Mouse (Mus musculus) limb, embryonic 12.5 days (tissue): ENCODE data around the gene Ttc5. TPM values are rescaled to one million over a fixed set of nuclear protein-coding genes. Genes with fewer than 3 reads are reported as not detected.
"Not testable (repeated sequence)": the region's sequence is repeated elsewhere in the genome, so short reads cannot be mapped to it uniquely, and the experiment has no call there.

ENCODE experiments used
- ATAC-seq: fragments of 200-750 bp; cut with Nextera tagmentation; 2 replicates; pipeline ENCODE4 v1.8.0; 2017; ENCODE audit warnings: low read depth, moderate TSS enrichment; ENCODE audit not compliant: insufficient number of reproducible peaks, insufficient read depth, low FRiP score, low TSS enrichment
- H3K27ac ChIP-seq: fragments of 300-500 bp; sonication (generic); 2 replicates; pipeline ENCODE4 v1.5.1; 2016; ENCODE audit warnings: mild to moderate bottlenecking, moderate library complexity
- H3K27me3 ChIP-seq: fragments of 300-500 bp; sonication (generic); 2 replicates; pipeline ENCODE4 v1.6.1; 2016; ENCODE audit warnings: mild to moderate bottlenecking, moderate library complexity
- H3K36me3 ChIP-seq: fragments of 300-500 bp; sonication (generic); 2 replicates; pipeline ENCODE4 v1.6.1; 2016; ENCODE audit warnings: mild to moderate bottlenecking, moderate library complexity
- H3K4me1 ChIP-seq: fragments of 300-500 bp; sonication (generic); replicated peaks from 2 replicates; pipeline ENCODE4 v1.6.1; 2016
- H3K4me2 ChIP-seq: fragments of 300-500 bp; sonication (generic); 2 replicates; pipeline ENCODE4 v1.6.1; 2016; ENCODE audit warnings: mild to moderate bottlenecking, moderate library complexity
- H3K4me3 ChIP-seq: fragments of 300-500 bp; sonication (generic); replicated peaks from 2 replicates; pipeline ENCODE4 v1.5.1; 2016; ENCODE audit warnings: mild to moderate bottlenecking
- H3K9ac ChIP-seq: fragments of 300-500 bp; sonication (generic); replicated peaks from 2 replicates; pipeline ENCODE4 v1.6.1; 2016; ENCODE audit warnings: mild to moderate bottlenecking, moderate library complexity
- H3K9me3 ChIP-seq: fragments of 300-500 bp; sonication (generic); 2 replicates; pipeline ENCODE4 v1.6.1; 2016; ENCODE audit warnings: mild to moderate bottlenecking, moderate library complexity
- WGBS: fragments of 180-500 bp; shearing (Covaris S2); methylation state at CpG from one replicate; pipeline ENCODE4 v1.1.7; 2016; 5-methylcytosine and 5-hydroxymethylcytosine counted together
- polyA plus RNA-seq: library from polyadenylated mRNA; unstranded; fragments of >200 nt; fragmentation: Nextera tagmentation; extraction: Ambion mirVana; gene quantifications from 2 replicates; pipeline ENCODE4 v1.2.1, GENCODE M21; 2016

Gene Ttc5
- polyA plus RNA-seq, 1 experiment from 2014 or later: 101 TPM

GRCm38 (mm10) chr14:50771342-50771741 is 14.0 kb downstream of the Ttc5 start:
- no peak overlapping the region for H3K27ac ChIP-seq
- no peak for ATAC-seq
- no peaks in the 10 kb centered on the region for H3K27me3 ChIP-seq
- no peaks in the 10 kb centered on the region for H3K9me3 ChIP-seq
- no peaks in the 10 kb centered on the region for H3K4me1 ChIP-seq
- no peak overlapping the region for H3K9ac ChIP-seq
- H3K4me2 ChIP-seq: no peak overlapping the region
- H3K4me3 ChIP-seq: no peak overlapping the region
- H3K36me3 ChIP-seq: peaks cover 90% of the 10 kb centered on the region
- 88% methylated on average over 2 of the region's 2 CpGs for WGBS

- Histone ChIP-seq H3K4me1 (no peaks in the 10 kb centered on the region), H3K4me2 (no peak overlapping the region), H3K27me3 (no peaks in the 10 kb centered on the region), H3K4me3 (no peak overlapping the region), H3K36me3 (peaks cover 71% of the 10 kb centered on the region), H3K9me3 (no peaks in the 10 kb centered on the region), H3K9ac (no peak overlapping the region), H3K27ac (no peak overlapping the region)
- ATAC-seq: no peak
- WGBS: 95% methylated on average over 6 of the region's 6 CpGs
These were observed 19.6 kb downstream of the Ttc5 start for GRCm38 (mm10) chr14:50765736-50766135.

- H3K27me3 ChIP-seq: no peaks in the 10 kb centered on the region
- H3K36me3 ChIP-seq: peaks cover 7% of the 10 kb centered on the region; the same call in 1 of the 2 replicates
- no peak overlapping the region for H3K4me3 ChIP-seq
- no peak overlapping the region for H3K9ac ChIP-seq
- WGBS: 81% methylated on average over 5 of the region's 5 CpGs
- H3K4me1 ChIP-seq: no peaks in the 10 kb centered on the region
- no peak overlapping the region for H3K27ac ChIP-seq
- H3K4me2 ChIP-seq: no peak overlapping the region
- no peak for ATAC-seq
- no peaks in the 10 kb centered on the region for H3K9me3 ChIP-seq
These were observed 26.8 kb downstream of the Ttc5 start for GRCm38 (mm10) chr14:50758416-50759085.

GRCm38 (mm10) chr14:50744994-50745393 is 40.3 kb downstream of the Ttc5 start, which contains the start of gene Olfr749:
TSS of gene Olfr749 (minus strand) at chr14:50745094.
- no peak for ATAC-seq
- H3K4me2 ChIP-seq: no peak within 1 kb of the TSS
- H3K36me3 ChIP-seq: no peaks in the 10 kb centered on the region
- no peaks in the 10 kb centered on the region for H3K9me3 ChIP-seq
- H3K4me1 ChIP-seq: no peaks in the 10 kb centered on the region
- H3K9ac ChIP-seq: no peak within 1 kb of the TSS
- no peaks in the 10 kb centered on the region for H3K27me3 ChIP-seq
- no peak within 1 kb of the TSS for H3K27ac ChIP-seq
- H3K4me3 ChIP-seq: no peak within 1 kb of the TSS

GRCm38 (mm10) chr14:50741584-50741983 is 43.7 kb downstream of the Ttc5 start:
- no peak for ATAC-seq
- 65% methylated on average over 2 of the region's 2 CpGs for WGBS
- no peaks in the 10 kb centered on the region for H3K27me3 ChIP-seq

GRCm38 (mm10) chr14:50740334-50740733 is 45.0 kb downstream of the Ttc5 start:
- Histone ChIP-seq H3K9me3 (no peaks in the 10 kb centered on the region), H3K4me3 (no peak overlapping the region), H3K27ac (no peak overlapping the region), H3K4me1 (no peaks in the 10 kb centered on the region), H3K27me3 (no peaks in the 10 kb centered on the region), H3K36me3 (no peaks in the 10 kb centered on the region), H3K9ac (no peak overlapping the region), H3K4me2 (no peak overlapping the region)
- WGBS: 71% methylated on average over 2 of the region's 2 CpGs
- no peak for ATAC-seq

More at GRCm38 (mm10) chr14:50741584-50741983, 43.7 kb downstream of the Ttc5 start:
- Histone ChIP-seq H3K9ac (no peak overlapping the region), H3K36me3 (no peaks in the 10 kb centered on the region), H3K27ac (no peak overlapping the region), H3K4me1 (no peaks in the 10 kb centered on the region), H3K4me2 (no peak overlapping the region), H3K4me3 (no peak overlapping the region), H3K9me3 (no peaks in the 10 kb centered on the region)

GRCm38 (mm10) chr14:50722371-50722770 is 62.9 kb downstream of the Ttc5 start:
- ATAC-seq: not testable (repeated sequence)
- WGBS: 75% methylated on average over 3 of the region's 4 CpGs

GRCm38 (mm10) chr14:50719875-50720274 is 65.4 kb downstream of the Ttc5 start:
- H3K4me3 ChIP-seq, H3K27ac ChIP-seq, H3K4me2 ChIP-seq, H3K9me3 ChIP-seq, H3K27me3 ChIP-seq, H3K36me3 ChIP-seq, ATAC-seq, H3K4me1 ChIP-seq, H3K9ac ChIP-seq: not testable (repeated sequence)
- 91% methylated on average over 15 of the region's 15 CpGs for WGBS

More at GRCm38 (mm10) chr14:50722371-50722770, 62.9 kb downstream of the Ttc5 start:
- H3K4me3 ChIP-seq, H3K4me1 ChIP-seq, H3K4me2 ChIP-seq, H3K27me3 ChIP-seq, H3K27ac ChIP-seq, H3K9me3 ChIP-seq, H3K9ac ChIP-seq, H3K36me3 ChIP-seq: not testable (repeated sequence)

Other genes with a start within 250 kb of the Ttc5 start
- not detected in 2 replicates for gene Olfr744, start 170.6 kb downstream of the Ttc5 start, polyA plus RNA-seq
- gene Olfr745, start 146.1 kb downstream of the Ttc5 start, polyA plus RNA-seq: not detected in 2 replicates
- not detected in 2 replicates for gene Olfr746, start 138.4 kb downstream of the Ttc5 start, polyA plus RNA-seq
- not detected in 2 replicates for gene Olfr747, start 92.3 kb downstream of the Ttc5 start, polyA plus RNA-seq
- gene Olfr748, start 78.1 kb downstream of the Ttc5 start, polyA plus RNA-seq: not detected in 2 replicates
- gene Olfr749, start 40.4 kb downstream of the Ttc5 start, polyA plus RNA-seq: not detected in 2 replicates
- not detected in 2 replicates for gene Ccnb1ip1, start 22.2 kb upstream of the Ttc5 start, polyA plus RNA-seq
- gene Parp2, start 22.3 kb upstream of the Ttc5 start, polyA plus RNA-seq: 60.3 and 64.2 TPM in 2 replicates
- 5.5 and 7.4 TPM in 2 replicates for gene Tep1, start 85.0 kb upstream of the Ttc5 start, polyA plus RNA-seq
- gene Klhl33, start 112.0 kb upstream of the Ttc5 start, polyA plus RNA-seq: 0.11 TPM in 1 of 2 replicates, not detected in the other
- gene Osgep, start 139.4 kb upstream of the Ttc5 start, polyA plus RNA-seq: 168 and 171 TPM in 2 replicates
- gene Apex1, start 139.4 kb upstream of the Ttc5 start, polyA plus RNA-seq: 350 and 374 TPM in 2 replicates
- gene Pip4p1, start 145.3 kb upstream of the Ttc5 start, polyA plus RNA-seq: 58.7 and 59.1 TPM in 2 replicates
- gene Pnp, start 145.6 kb upstream of the Ttc5 start, polyA plus RNA-seq: 61.5 and 67.2 TPM in 2 replicates
- gene Gm49342, start 159.0 kb upstream of the Ttc5 start, polyA plus RNA-seq: not detected in 2 replicates
- gene Pnp2, start 170.5 kb upstream of the Ttc5 start, polyA plus RNA-seq: 0.74 and 0.78 TPM in 2 replicates
- not detected in 2 replicates for gene Rnase10, start 222.2 kb upstream of the Ttc5 start, polyA plus RNA-seq